Mouse (Mus musculus) ZHBTc4 (cell line): ENCODE measurements around the gene Morn5.

Experiments used
- DNase-seq: peaks from one replicate; pipeline ENCODE4 v3.0.0-alpha.2; 2011; ENCODE audit warnings: low read depth, low spot score

Gene Morn5

DNA sequence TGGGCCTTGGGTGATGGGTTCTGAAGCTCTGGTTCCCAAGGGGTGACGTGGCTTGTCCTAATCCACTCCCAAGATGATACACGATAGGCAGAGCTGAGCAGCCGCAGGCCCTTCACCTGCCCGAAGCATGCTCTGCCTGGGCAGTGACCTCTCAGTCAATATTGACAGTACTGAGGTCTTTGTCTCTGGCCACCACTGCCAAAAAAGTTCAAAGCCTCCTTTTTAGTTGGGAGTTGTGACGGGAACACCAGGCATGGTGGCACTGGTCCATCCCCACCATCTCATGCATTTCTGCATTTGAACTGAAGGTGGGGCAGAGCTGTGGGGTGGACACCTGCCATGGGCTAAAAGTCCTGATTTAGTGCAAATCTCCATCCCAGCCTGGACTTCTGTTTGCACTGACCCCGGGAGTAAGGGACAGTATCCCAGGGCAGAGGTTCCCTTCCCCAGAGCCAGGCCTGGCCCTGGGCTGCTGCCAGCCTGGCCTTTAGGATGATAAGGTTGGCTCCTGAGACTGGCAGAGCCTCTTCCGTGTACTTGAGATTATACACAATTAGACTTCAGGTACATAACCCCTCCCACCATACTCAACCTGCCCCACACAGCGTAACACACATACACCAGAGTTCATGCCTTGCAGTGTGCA lies 22.5 kb downstream of the Morn5 start:
- DNase-seq = no peak

DNA sequence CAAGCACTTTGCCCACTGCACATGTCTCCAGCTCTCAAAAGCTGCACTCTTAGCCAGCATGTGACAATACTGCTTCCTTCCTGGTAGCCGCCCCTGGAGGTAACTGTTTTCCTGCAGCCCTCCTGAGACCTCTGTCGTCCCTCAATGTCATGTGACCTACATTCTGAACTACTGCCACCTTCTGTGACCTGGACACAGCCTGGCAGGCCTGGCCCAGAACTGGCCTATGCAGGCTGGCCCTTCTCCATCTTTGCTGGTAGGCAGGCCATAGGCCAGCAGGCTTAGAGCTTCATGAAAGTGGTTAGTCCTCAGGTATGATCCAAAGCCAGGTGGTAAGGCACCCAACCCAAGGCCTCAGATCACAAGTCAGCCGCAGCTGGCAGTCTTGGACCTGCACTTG lies 24.5 kb downstream of the Morn5 start:
- DNase-seq = no peak

DNA sequence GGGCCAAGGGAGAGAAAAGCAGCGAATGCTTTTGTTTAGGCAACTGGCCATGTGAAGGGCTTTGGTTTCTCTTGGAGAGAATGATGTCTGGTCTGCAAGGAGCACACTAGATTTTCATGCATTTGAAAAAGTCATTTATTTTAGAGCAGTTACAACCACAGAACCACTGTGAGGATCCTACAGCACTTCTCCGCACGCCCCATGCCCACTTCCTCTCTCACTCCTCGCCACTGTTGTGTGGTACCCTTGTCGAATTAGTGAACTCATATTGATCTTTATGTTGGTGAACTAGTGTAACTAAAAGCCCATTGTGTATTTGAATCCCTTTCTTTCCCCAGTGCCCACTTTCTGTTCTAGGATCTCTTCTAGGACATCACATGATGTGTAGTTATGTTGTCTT lies 26.0 kb downstream of the Morn5 start:
- no peak for DNase-seq

DNA sequence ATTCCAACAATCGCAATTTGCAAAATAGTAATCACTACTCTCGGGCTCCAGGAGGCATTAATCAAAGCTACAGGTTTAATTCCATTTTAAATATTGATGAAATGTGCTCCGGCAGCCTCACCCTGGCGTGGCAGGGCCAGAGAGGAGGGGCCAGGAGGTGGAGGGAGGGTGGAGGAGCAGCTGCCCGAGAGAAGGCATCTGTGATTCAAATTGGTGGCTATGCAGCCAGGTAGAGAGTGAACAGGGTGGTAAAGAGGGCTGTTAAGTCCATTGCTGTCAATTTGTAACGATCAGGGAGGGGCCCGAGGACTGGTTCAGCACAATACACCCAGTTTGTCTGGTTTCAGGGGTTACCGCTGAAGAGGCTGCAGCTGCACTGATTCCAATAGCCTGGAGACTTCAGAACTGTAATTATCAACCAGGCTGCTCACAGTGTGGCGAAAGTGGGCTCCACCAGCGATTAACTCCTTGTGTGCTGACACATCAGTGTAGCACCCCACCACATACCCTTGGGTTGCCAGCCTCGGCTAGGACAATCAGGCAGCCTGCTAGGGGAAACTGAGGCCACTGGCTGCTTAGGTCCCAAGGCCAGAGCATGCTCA lies 28.0 kb downstream of the Morn5 start:
- peak; percentile 49 for DNase-seq

DNA sequence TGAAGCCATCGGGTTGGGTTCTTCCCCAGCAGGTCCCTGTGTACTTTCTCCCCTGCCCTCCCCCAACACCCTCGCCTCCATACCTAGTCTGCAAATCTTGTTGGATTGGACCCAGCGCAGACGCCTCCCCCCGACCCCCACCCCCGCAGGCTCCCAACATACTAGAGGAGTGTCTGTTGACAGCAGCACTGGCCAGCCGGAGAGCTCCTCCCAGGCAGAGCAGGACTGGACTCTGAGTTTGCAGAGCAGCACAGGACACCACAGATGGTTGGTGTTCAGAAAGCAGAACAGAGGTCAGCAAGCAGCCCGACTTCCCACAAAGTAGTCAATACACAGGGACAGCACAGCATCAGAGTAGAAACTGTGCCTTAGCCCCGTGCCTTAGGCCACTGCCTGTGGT lies 32.2 kb downstream of the Morn5 start:
- DNase-seq = peak; percentile 7

DNA sequence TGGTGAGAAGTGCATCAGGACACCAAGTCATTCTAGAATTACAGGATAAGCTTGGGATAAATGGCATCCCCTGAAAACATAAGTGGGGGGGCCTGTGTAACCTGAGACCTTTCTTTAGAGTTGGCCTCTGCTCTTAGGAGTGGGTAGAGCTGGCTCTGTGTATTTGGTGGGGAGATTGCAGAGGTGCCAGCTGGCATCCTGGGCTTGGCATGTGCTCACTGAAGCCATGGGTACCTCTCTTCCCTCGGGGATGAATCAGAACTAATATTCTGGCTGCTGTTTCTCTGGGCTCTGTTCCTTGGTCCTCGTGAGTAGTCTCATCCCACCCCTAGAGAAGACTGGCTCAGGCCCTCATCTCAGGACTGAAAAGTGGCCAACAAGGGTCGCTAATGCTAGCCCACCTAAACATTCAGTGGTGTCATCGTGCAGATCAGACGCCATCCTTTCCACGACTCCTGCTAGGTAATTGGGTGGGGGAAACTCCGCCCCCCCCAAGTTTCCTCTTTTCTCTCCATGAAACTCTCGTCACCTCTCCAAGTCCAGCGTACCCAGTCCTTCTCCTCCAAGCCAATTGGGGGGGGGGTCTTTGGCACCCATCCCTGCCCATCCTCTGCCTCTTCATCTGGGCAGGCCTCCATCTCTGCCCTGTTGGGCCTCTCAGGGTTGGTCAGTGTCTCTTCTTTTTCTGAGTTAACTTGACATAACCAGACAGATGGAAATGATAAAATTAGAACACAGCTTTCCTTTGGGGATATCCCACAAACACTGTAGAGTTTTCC lies 33.7 kb downstream of the Morn5 start:
- no peak for DNase-seq

DNA sequence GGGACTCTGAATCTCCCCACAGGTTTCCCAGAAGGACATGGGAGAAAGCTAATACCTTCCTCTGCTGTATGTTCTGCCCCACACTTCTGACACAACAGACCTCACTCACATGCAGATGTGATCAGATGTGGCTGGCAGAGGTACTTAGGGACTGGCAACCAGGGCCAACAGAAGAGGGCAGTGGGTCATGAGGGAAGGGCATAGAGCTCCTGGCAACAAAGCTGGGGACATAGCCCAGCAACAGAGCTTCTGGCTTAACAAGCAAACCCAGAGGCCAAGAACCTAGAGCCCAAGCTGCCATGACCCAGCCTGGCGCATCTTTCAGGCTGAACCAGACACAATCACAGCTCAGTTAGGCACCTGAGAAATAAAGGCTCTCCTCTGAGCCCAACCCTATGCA lies 35.8 kb downstream of the Morn5 start:
- DNase-seq = no peak

DNA sequence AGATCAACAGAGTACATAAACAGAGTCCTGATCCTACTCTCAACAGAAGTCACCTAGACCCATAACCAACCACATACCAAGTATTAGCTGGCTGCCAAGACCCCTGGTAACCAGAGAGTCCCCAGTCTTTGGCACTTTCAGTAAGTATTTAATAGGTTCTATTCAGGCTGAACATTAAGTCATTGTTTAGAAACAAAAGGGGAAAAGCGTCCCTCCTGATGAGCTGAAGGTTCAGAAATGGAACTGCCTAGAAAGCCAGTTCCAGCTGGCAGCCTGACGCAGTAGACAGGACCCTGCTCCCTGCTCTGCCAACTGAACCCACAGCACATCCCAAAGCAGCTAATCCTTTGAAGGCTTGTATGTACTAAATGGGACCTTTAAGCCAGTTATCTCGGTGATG lies 39.9 kb downstream of the Morn5 start:
- peak; percentile 79 for DNase-seq

DNA sequence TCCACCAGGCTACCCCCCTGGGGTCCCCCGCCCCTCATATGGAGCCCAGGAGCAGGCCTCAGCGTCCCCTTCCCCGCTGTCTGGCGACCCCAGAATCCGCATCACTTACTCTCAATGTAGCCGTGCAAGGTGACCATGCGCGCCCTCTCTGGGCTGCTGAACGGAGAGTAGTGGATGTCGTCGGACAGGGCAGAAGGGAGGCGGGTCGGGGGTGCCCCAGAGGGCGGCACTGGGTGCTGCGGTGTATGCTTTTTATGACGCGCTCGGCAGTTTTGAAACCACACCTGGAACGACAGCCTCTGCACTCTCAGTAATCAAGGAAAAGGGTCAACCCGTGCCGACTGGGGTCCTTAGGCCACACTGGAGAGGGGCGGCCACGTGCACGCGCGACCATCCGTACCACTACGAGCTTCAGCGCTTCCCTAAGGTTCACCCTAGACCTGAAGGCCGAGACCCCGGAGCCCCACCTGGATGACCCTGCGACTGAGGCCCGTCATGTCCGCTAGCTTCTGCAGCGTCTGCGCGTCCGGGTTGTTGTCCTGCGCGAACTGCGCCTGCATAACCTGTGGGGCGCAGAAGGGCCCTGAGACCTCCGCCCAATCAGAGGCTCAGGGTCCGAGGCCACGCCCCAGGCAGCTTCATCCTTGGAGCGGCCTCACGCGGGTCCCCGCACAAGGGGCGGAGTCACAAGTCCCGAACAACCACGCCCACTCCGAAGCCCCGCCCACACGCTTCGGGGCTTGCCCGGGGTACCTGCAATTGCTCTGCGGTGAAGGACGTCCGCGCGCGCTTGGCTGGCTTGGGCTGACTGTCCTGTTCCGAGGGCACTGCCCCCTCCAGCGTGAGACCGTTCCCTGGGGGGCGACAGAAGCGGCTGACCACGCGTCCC lies 41.8 kb downstream of the Morn5 start:
- DNase-seq = peak; percentile 97

DNA sequence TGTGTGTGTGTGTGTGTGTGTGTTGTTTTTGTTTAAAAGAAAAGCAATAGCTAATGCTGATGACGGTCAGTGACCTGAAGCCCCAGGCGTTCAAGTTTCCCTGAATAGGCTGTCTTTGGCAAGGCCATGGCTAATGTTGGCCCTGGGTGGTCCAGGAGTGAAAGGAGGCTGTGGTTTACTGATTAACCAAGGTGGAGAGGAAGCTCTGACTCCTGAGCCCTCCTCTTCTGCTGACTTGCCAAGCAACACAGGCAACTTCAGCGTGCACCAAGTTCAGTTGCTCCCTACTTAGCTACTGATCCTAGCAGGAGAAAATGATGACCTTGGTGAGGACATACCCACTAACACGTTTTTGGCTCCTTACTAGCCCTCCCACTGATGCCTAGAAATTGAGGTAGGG lies 43.5 kb downstream of the Morn5 start:
- no peak for DNase-seq

DNA sequence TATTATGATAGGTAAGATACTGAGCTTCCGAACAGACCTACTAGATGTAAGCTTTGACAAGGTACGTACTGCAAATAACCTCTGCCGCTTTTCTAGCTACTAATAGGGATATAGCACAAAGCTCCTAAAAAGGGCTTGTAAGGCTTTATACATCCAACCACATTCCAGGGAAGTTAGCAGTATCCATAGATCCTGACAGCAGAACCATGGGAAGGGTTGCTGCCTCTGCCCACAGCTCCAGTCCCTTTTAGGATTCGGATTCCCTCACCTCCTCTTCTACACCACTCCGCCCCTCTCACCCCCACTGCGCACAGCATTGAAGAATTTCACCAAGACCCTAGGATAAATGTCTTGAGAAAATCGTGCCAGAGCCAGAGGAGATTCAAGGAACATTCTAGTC lies 44.0 kb downstream of the Morn5 start:
- no peak for DNase-seq

DNA sequence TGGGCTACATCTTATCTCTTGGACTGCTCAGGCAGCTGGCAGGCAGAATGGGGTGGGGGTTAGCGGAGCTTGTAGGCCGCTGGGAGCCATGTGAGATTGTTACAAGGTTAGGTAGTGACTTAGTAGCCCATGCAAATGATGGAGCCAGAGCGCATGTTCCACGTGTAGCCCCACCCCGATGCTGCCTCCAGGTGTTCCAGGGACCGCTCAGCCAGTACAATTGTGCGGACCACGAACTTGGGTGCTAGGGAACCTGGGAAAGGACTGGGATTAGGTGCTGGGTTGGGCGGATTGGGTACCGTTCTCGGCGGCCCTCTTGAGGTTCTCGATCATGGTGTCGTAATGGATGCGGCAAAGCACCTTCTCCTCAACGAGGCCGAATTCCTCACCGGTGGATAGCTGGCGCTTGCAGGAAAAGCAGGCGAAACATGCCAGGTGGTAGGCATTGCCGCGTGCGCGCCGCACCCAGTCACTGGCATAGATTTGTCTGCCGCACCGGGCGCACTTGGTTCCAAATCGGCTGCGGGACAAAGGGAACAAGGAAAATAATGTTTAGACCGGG lies 44.7 kb downstream of the Morn5 start:
- peak; percentile 35 for DNase-seq

DNA sequence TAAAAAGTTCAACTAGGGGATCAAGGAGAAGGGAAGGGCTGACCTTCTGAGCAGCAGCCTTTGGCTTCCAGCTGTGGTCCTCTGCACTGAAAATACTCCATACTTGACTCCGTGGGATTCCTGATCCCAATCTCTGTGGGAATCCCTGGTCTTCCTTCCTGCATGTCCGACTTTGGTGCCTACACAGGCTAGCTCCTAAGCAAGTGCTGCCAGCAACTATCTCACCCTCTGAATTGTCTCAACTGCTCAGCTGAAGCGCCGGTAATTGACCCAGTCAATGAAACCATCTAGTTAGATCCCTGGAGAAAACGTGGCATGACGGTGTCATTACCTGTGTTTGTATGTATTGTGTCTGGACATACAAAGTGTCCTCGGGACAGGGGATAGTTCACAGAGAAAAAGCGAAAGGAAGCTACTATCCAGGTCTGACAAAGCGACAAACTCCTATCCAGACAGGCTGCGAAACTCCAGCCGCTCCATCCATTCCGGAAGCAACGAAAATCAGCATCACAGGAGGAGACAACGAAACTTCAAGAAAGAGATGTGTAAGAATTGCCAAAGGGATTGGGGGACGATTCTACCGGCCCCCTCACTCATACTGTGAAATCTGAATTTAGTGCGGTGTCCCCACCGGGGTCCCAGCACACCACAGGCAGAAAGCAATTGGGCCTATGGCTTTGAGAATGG lies 48.0 kb downstream of the Morn5 start:
- no peak for DNase-seq

DNA sequence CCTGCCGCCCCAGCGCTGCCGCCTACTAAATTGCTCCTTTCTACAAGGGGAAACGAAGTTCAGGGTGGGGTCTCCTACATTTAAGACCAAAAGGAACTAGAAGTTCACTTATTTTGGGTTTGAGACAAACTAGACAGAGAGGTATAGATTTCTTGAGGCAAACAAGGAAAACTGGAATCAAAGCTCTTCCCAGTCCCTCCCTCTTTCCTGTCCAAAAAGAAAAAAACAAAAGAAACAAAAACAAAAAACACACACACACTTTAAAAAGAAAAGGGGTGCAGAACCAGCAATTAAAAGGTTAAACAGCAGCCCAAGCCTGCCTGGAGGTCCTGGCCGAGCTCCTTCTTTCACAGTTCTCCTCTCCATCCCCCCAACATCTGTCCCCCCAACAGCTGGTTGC lies 48.8 kb downstream of the Morn5 start:
- DNase-seq = no peak

DNA sequence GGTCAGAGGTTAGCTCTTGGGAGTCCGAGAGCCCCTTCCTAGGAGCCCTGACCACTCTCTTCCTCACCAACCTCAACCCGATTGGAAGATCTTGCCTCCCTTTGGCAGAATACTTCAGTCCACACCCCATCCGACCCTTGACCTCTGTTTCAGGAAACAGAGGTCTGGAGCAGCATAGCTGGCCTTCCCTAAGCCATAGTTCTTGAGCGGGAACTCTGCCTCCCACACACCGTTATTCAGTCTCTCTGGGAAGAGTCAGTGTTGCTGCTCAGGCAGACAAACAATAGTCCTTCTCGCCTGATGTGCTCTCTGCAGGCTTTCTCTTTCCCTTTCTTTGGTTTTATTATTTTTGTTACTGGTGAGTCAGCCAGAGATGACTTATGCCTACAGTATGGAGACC lies 50.5 kb downstream of the Morn5 start:
- DNase-seq = no peak

DNA sequence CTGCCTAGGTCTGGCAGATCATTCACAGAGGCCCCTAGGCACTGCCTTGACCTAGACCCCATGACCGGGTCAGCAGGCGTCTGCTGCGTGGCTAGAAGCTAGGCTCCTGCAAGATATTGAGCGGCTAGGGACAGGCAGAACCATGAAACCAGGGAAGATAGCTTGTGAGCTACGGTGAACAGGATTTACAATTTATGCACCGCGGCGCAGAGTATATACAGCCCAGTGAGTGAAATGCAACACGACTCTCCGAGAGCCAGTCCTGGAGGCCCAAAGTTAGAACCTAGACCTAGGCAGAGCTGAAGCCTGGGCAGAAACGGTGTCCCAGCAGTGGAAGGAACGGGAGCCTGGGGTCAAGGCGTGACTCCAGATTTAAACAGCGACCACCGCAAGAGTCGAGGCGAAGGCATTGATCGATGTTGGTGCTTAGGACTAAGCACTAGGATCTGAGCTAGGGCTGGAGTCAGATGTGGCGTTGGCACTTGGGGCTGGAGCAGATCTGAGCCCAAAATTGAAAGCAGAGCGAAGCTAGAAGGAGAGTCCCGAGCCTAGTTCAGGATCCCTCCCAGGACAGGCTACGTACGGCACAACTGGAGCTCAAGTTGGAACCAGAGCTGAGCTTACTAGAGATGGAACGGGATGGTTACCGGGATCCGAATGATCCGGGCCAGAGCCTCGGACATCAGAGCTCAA lies 52.8 kb downstream of the Morn5 start:
- DNase-seq = no peak

DNA sequence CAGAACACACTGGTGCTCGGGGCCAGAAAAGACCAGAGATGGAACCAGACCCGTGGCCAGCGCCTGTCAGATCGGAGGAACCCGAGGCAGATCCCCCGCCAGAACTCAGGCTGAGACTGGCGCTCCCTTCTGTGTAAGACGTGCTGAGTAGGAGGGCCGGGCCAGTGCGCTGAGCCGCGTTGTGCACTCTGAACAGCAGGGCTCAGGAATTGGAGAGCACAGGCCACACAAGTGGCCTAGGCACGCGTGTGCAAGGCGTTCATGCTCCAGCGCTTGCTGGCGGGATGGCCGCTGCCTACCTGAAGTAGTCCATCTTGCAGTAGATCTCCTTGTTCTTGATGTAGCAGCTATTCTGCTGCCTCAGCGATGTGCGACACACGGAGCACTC lies 53.3 kb downstream of the Morn5 start:
- peak; percentile 70 for DNase-seq

DNA sequence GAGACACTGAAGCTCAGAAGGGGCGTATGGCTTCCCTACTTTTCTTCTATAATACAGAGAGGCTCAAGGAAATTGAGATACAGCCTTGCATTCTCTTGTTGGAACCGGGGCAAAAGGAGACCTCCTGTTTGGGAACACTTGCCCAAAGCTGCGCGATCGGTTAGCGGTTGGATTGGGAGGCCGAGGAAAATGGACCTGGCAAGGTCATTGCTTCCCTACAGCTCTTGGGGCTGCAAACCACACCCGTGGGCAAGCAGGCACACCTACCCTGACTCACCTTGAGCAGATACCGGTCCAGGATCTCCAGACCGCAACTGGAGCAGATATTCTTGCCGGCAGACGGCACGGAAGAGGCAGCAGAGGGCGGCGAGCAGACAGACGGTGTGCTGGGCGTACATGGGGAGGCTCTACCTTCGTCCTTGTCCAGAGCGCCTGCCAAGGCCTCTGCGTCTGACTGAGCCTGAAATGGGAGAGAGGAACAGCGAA lies 53.9 kb downstream of the Morn5 start:
- no peak for DNase-seq

DNA sequence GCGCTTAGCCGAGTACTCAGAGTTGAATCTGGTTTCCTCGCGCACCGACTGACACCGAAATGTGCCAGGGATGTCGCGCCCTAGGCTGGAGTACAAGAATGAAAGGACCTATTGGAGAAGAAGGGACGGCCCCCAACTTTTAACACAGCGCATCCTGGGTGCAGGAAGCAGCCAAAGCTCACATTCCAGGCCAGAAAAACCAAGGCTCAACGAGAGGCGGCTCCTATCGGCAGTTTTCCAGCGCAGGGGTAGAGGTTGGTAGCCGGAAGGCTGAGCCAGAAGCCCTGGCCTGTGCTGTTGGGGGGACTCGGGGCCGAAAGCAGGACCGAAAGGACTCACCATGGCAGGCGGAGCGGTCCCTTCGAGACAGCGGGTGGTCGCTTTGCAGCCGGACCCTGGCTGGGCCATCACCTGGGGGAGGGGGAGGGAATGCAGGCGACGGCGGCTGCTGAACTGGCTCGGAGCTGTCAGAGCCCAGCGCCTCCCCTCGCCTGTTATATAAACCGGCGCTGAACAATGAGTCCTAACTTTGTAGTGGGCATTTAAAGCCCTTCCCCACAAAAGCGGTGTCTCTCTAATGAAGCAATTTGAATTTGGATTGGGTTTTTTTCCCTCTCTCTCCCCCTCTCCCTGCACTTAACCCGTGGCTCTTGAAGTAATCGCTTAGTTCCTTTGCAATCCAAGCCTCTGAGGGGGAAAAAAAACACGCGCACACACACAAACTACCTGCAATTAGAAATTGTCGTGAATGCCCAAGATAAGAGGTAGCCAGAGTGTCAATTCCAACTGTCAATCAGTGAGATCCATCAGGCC lies 54.5 kb downstream of the Morn5 start:
- peak; percentile 57 for DNase-seq
